Mouse (Mus musculus) T-helper 1 cell (primary cell): ENCODE data around the gene Atp6v1g2.

Experiments used
- in situ Hi-C: fragments of 300-600 bp; cut with MboI, MseI; formaldehyde crosslinking; loops from one replicate; pipeline ENCODE4 v1.15.1; 2025; ENCODE audit warnings: high pct_unique_total_duplicates

Atp6v1g2 gene

DNA sequence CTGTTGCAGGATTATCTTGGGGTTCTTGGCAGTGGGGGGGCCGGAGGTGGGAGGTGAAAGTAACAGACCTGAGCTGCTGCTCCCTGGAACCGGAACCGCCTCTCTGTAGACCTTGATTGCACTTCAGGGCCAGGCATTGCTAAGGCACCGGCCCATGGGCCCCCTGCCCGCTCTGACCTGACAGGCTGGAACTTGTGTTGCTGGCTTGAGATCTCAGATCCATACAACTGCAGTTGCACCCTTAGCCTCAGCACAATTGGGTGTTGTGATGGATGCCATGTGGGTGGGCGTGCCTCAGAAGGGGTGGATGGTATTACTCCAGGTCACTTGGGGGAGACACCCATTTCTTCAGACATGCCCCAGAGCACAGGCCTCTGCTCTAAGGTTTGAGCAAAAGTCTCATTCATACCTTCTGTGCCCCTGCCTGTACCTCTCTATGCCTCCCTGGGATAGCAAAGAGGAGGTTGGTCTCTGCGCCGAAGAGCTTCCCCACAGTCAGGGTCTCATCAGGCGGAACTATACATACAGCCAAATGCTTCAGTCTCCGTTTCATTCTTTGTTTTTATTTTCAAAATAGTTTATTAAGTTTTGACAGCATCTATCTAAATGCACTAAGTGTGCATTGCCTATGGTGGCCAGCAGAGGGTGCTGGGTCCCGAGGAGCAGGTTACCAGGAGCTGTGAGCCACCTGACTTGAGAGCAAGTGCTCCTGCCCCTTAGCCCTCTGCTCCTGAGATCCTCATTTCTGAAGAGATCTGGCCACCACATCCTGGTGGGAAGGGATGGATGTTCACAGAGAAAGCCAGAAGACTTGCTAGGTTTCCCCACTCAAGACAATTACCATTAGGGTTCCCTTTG, 21.0 kb downstream of the Atp6v1g2 start:
- in situ Hi-C loops: no loop called here

DNA sequence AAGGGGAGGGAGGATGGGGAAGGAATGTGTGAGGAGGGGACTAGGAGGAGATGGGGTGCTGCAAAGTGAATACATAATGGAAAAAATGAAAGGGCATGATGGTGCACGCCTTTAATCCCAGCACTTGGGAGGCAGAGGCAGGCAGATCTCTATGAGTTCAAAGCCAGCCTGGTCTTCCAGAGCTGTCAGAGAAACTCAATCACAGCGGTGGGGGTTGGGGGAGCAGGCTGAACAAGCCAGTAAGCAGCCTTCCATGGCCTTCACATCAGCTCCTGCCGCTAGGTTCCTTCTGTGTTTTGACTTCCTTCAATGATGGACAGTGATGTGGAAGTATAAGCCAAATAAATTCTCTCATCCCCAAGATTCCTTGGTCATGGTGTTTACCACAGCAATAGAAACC, 21.8 kb downstream of the Atp6v1g2 start:
- in situ Hi-C loops: no loop called here

DNA sequence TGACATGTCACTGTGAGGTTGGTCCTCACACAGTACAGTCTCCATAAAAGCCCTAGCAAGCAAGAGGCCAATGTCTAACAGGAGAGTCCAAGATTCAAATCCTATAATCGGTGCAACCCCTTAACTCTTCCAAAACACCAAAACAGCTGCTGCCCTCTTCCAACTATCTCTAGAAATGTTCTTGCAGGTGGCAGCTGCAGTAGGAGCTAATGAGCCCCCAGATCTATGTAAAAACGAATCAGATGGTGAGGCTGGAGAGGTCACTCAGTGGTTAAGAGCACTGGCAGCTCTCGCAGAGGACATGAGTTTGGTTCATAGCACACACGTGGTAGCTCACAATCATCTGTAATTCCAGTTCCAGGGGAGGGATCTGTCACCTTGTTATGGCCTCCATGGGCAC, 22.2 kb downstream of the Atp6v1g2 start:
- in situ Hi-C loops: no loop called here

DNA sequence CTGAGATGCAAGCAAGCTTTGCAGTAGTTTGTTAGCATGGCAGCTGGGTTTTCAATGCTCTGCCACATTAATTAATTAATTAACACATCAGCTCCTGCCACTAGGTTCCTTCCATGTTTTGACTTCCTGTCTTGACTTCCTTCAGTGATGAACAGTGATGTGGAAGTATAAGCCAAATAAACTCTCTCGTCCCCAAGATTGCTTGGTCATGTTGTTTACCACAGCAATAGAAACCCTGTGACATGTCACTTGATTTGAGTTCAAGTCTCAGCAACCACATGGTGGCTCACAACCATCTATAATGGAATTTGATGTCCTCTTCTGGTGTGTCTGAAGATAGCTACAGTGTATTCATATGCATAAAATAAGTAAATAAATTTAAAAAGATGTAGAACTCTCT, 23.9 kb downstream of the Atp6v1g2 start:
- in situ Hi-C loops: no loop called here

DNA sequence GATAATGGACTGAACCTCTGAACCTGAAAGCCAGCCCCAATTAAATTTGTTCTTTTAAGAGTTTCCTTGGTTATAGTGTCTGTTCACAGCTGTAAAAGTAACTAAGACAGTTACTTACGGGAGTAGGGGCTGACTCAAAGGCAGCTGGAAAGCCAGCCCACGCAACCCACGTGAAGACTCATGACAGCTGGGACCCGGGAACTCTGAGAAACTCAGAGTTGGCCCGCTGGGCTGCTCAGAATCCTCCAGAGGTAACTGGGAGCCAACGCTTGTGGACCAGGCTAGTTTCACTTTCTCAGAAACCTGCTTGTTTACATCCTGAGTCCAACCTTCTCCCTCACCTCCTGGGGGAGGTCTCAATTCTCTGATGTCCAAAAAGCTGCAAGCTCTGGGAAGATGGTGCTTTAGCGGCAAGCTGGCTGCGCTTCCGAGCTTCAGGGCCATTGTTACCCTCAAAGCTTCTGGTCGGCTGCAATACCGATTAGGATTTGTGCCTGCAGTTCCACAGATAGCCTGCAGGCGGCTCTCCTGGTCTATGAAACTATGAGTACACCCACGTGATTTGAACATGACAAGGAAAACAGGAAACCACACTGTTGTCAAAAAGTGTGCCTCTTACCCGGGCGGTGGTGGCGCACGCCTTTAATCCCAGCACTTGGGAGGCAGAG, 24.5 kb downstream of the Atp6v1g2 start:
- in situ Hi-C loops: no loop called here

DNA sequence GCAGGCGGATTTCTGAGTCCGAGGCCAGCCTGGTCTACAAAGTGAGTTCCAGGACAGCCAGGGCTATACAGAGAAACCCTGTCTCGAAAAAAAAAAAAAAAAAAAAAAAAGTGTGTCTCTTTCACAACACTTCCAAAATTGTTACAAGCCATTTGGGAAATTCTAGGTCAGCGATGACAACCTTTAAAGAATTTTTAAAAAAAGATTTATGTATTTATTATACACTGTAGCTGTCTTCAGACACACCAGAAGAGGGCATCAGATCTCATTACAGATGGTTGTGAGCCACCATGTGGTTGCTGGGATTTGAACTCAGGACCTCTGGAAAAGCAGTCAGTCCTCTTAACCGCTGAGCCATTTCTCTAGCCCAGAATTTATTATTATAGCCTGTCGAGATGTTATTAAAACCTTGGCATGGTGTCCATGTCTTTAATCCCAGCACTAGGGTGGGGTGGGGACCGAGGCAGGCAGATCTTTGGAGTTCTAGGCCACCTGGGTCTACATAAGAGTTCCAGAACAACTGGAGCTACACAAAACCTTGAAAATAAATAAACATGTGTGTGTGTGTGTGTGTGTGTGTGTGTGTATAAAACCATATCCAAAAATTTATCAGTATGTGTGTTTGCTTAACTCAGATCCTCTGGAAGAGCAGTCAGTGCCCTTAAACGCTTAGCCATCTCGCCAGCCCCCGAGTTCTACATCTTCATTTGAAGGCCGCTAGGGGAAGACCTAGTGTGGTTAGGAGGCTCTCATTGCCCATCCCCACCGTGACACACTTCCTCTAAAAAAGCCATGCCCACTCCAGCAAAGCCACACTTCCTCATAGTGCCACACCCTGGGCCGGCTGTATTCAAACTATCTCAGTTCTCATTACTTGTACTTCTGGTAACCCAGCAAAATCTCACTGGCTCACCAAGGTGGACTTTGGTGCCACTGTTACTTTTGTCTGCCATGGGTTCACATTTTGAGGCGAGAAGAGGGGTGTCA, 25.3 kb downstream of the Atp6v1g2 start:
- in situ Hi-C loops: no loop called here

DNA sequence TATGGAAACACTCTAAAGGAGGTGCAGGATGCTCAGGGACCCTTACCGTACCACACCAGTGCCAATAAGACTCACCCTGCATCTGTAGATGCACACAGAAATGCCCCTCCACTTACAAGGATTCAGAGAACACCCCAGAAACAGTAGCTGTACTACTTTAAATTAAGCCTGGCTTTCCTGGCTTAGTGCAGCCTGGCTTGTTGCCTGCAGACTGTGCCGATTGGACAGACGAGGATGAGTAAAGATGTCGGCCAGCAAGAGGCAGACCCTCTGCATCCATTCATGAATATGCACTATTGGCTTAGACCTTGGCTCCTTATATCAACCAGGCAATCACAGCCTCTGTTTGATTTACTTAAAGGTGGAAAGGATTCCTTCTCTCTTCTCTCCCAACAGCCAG, 26.2 kb downstream of the Atp6v1g2 start:
- in situ Hi-C loops: loop anchor here (5.0 kb wide), 1 partner anchor 43 kb away; no protein-coding TSS in a partner anchor

DNA sequence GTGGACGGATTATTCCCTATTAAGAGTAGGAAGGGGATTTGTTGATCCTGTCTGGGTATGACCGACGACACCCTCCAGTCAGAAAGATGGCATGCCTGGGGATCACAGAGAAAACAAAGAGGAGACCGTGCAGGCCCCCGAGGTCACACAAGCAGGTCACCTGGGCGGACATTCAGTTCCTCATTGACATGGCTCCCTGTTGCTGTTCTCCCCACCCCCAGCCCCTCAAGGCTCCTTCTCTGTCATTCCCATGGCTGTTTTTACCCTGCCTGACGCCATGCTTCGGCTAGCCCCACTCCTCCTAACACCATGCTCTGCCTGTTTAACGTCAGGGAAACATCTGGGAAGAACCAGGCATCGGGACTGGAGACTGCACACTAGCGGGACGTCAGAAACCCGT, 28.2 kb downstream of the Atp6v1g2 start:
- in situ Hi-C loops: loop anchor here (5.0 kb wide), 1 partner anchor 41 kb away; no protein-coding TSS in a partner anchor

DNA sequence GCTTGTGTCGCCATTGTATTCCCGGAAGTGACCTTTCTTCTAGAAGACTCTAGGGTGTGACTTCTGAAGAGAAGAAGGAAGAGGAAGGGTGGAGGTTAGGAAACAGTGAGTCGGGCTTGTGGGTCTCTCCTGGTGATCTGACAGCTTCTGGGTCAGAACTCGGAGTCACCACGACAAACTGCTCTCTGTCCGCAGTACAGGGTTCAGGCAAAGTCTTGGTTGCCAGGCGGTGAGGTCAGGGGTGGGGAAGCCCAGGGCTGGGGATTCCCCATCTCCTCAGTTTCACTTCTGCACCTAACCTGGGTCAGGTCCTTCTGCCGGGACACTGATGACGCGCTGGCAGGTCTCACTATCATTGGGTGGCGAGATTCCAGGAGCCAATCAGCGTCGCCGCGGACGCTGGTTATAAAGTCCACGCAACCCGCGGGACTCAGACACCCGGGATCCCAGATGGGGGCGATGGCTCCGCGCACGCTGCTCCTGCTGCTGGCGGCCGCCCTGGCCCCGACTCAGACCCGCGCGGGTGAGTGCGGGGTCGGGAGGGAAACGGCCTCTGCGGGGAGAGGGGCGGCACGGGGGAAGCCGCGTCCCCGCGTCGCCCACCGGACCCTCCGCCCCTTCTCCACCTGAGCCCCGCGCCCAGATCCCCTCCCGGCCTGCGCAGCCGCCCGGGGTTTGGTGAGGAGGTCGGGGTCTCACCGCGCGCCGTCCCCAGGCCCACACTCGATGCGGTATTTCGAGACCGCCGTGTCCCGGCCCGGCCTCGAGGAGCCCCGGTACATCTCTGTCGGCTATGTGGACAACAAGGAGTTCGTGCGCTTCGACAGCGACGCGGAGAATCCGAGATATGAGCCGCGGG, 29.4 kb downstream of the Atp6v1g2 start, which contains the start of gene H2-D1:
H2-D1 (plus strand) TSS at position 67 of the 859 bp plus-strand sequence.
- in situ Hi-C loops: loop anchor here (5.0 kb wide), 1 partner anchor 39 kb away; no protein-coding TSS in a partner anchor

DNA sequence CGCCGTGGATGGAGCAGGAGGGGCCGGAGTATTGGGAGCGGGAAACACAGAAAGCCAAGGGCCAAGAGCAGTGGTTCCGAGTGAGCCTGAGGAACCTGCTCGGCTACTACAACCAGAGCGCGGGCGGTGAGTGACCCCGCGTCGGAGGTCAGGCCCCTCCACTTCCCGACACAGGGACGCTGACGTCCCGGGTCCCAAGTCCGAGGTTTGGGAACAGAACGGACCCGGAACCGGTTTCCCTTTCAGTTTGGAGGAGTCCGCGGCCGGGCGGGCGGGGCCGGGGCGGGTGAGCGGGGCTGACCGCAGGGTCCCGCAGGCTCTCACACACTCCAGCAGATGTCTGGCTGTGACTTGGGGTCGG, 30.0 kb downstream of the Atp6v1g2 start:
- in situ Hi-C loops: loop anchor here (5.0 kb wide), 1 partner anchor 39 kb away; no protein-coding TSS in a partner anchor

DNA sequence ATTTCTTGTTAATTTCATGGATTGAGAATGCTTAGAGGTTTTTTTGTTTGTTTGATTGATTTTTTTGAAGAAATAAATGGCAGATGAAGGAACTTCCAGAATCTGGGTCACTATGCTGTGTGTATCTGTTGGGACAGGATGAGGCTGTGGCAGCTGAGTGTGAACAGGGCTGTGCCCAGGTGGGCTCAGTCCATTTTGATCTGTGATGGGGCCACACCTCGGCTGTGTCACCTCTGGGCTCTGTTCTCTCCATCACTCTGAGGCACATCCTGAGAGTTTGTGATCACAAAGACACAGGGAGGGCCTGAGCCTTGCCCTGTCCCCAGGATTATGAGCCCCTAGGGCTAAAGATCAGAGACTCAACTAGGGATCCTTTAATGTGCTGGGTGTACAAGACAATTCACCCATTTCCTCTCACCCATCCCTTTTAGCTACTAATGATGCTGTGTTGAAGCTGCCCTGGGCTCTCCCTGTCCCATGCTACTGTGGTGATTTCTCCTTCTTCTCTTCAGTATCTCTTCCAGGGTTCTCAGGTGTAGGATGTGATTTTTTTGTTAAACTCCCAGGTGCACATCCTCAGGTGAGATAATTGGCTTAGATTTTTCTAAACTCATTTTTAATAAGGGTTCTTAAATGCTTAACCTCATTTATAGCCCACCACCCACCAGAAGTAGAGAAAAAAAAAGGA, 34.1 kb downstream of the Atp6v1g2 start:
- in situ Hi-C loops: no loop called here

DNA sequence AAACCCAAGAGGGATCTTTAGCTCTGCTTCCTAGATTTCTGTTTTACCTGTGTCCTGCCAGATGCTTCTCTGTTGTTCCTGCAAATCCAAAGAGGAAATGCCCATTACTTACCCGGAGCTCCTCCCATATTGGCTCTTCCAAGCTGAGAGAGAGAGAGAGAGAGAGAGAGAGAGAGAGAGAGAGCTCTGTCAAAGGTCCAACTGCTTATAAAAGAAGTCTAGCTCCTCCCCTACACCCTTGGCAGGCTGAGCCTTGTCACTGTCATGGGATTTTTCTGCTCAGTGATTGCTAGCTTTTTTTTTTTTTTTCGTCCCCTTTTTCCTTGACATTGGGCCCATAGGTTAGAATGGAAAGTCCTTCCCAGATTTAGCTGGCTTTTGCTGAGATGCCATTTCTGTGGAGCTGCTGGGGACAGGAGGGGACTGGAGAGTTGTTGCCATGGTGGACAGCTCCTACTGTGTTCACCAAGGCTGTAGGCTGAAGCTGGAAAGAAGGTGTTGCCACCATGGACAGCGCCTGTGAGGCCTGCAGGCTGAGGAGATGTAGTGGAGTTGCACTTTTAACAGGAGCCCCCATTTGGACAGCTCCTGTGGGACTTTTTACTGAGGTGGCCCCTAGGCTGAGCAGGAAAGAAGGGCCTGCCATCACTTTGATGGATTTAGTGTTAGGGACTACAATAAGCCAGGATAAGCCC, 36.3 kb downstream of the Atp6v1g2 start:
- in situ Hi-C loops: no loop called here

DNA sequence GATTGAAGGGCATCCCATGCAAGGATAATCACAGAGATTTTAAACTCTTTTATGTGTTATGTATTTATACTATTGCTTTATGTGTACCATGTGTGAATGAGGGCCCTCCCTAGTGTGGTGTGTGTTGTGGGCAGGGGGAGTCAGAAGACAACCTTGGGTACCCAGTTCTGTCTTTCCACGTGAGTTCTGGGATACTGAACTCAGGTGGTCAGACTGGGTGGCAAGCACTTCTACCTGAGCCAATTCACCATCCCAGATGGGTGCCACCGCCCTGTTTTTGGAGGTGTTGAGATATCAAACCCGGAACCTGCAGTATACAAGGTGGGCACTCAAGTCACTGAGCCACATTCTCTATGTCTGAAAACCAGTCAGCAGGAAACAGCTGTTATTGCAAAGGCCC, 38.8 kb downstream of the Atp6v1g2 start:
- in situ Hi-C loops: no loop called here

DNA sequence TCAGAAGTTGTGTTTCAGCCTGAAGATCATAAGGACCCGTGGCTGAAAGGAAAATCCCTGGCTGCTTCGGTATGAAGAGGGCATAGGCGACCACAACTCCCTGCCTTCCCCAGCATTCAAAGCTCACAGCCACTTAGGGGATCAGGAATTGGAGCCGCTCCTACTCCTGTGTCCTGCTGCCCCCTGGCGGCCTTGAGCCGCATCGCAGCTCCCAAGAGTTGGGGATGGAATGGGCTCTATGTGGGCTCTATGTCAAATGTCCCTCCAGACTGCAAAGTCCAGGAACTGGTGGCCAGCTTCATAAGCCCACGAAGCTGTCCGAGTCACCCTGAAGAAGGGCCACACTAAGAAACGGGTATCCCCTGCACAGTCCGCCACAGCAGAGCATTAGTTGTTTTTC, 41.3 kb downstream of the Atp6v1g2 start:
- in situ Hi-C loops: no loop called here

DNA sequence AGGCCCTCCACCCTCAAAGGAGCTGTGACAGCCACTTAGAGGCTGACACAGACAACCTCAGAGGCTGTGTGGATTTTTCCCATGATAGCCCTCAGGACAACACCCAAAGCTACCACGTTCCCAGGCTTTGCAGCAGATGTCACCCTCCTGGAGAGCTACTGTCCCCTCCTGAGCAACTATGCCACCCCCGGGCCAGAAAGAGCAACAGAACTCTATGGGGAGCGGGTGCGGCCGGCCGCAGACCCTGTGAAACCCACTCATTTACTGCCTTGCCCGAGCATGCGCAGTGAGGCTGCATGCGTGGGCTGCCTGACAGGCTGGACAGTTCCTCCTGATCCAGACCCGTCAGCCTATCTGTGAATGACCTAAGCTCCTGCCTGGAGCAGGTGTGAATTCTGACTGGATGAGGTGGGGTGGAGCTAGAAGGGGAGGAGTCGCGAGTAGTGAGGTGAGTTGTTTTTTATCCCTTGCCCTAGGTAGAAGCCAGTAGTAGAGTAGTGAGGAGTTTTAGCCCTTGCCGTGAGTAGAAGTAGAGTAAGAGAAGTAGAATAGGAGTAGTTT, 42.9 kb downstream of the Atp6v1g2 start:
- in situ Hi-C loops: no loop called here

DNA sequence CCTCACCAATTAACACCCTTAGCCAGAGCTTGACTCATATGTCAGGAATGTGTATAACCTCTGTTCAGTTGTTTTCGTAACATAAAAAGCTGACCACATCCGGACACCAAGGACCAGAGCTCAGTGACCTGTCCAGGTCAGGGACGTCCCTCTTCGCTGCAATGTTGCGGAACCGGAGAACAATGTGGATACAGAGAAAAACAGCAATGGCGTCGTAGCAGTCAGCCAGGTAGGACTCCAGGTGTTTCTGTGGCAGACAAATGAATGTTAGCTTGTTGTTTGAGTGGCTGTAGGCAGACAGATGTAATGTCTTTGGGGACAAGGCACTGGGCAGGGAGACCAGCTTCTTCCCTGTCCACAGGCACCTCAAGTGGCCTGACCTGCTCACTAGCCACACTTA, 44.6 kb downstream of the Atp6v1g2 start:
- in situ Hi-C loops: no loop called here

DNA sequence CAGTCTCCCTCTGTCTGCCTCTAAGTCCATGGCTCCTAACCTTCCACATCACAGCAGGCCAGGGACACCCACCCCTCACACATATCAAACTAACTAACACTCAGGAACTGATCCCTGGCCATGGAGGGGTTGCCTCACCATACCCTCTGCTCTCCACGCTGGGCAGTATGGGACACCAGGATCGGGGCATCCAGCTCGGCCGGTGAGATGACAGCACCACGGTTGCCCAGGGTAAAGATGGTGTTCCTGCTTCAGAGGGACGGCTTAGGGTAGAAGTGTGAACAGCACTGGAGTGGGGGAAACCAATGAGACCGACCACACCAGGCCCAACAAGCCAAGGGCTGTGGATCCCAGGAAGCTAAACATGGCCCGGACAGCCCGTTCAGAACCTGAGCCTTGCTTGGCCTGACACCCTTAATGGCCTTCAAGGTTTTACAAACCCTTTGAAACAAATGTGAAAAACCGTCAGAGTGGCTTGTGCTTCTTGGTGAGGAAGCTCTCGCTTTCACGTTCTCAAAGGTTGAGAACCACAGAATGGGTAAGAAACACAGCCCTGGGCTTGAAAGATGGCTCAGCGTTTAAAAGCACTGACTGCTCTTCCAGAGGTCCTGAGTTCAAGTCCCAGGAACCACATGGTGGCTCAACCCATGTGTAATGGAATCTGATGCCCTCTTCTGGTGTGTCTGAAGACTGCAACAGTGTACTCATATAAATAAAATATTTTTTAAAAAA, 45.7 kb downstream of the Atp6v1g2 start:
- in situ Hi-C loops: no loop called here

DNA sequence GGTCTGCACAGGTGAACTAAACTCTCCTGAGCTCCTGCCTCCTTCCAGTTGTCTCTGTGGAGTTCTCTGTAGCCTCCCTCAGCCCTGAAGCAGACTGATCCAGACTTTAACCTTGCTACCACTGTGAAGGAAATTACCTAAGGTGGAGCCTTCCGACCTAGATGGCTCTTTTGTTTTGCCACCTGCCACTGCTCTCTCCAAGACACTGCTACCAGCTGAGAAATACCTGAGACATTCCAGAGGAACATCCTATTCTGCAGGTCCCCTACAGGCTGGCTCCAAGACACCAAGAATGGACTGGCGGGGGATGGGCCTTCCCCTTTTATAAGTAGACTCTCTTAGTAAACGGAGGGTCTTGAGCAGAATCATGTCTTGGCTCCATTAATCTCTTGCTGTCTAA, 46.8 kb downstream of the Atp6v1g2 start:
- in situ Hi-C loops: no loop called here

DNA sequence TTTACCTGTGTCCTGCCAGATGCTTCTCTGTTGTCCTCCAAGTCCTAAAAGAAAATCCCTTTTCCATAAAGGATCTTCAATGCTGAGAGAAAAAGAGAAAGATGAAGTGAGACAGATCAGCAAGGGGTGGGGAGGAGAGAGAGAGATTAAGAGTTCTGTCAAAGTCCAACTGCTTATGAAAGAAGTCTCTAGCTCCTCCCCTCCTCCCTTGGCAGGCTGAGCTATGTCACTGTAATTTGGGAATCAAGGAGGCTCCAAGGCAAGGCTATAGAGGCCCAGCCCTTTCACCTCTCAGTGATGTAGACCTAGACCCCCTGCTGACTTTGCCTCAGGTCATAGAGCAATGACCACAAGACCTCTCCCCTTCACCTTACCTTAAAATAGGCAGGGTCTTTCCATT, 52.0 kb downstream of the Atp6v1g2 start:
- in situ Hi-C loops: no loop called here
